Mouse (Mus musculus): ENCODE results near the gene Def8. TPM values are rescaled to one million over a fixed set of nuclear protein-coding genes. Genes with fewer than 3 reads are reported as not detected.
"Not testable (repeated sequence)": the region's sequence is repeated elsewhere in the genome, so short reads cannot be mapped to it uniquely, and the experiment has no call there.

The Def8 gene
- polyA plus RNA-seq, 1 experiment from 2014 or later: 37.6 TPM

GRCm38 (mm10) chr8:123426511-123427509 is 3.5 kb downstream of the Def8 start:
- Histone ChIP-seq H3K27ac (replicated peaks; ENCODE audit: low read depth, low read length) (no peak overlapping the region), H3K9ac (ENCODE audit: low read length) (no peak overlapping the region), H3K4me1 (ENCODE audit: control insufficient read depth, insufficient read depth, low read length) (no peaks in the 10 kb centered on the region), H3K27me3 (ENCODE audit: control insufficient read depth, insufficient read depth, low read length) (no peaks in the 10 kb centered on the region), H3K36me3 (ENCODE audit: control insufficient read depth, insufficient read depth, low read length) (no peaks in the 10 kb centered on the region), H3K4me2 (ENCODE audit: low read depth, severe bottlenecking) (no peak overlapping the region), H3K9me3 (ENCODE audit: control insufficient read depth, low read length) (peaks cover 16% of the 10 kb centered on the region; the same call in 1 of the 2 replicates), H3K4me3 (ENCODE audit: low read depth, low read length) (no peak overlapping the region)
- WGBS: 96% methylated on average over 27 of the region's 27 CpGs
- no peak for ATAC-seq (ENCODE audit: insufficient number of reproducible peaks, low FRiP score, low TSS enrichment, low read depth)
- DNase-seq (ENCODE audit: low spot score): no peak

DNA sequence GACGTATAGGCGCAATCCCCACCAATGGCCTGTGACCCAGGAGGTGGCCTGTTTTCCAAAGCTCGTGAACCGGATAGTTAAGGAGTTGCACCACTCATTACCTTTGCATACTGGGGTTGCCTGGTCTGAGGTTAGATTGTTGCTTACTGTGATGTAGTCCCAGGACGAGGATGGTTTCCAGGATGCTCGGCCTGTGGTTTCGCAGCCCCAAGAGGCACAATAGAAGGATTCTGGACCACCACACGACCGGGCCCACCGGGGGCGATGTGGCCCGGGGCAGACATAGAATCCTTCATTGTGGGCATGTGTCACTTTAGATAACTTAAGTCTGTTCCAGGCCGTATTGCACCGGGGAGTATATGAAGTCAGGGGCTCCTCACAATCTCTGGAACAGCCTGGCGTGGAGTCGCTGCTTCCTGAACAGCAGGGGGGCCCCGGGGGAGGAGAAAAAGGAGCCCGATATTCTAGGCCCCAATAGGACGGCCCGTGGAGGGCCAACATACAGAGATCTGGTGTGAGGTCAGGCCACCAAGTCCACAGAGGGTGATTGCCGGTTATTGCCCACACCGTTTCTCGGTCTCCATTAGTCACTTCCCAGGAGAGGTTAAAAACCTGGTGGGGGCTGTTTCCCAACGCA is 4.4 kb downstream of the Def8 start:
- no peak overlapping the region for H3K4me3 ChIP-seq (ENCODE audit: low read depth, low read length)
- H3K9me3 ChIP-seq (ENCODE audit: control insufficient read depth, low read length): peaks cover 19% of the 10 kb centered on the region; the same call in 1 of the 2 replicates
- no peak for DNase-seq (ENCODE audit: low spot score)
- H3K9ac ChIP-seq (ENCODE audit: low read length): no peak overlapping the region
- no peak for ATAC-seq (ENCODE audit: insufficient number of reproducible peaks, low FRiP score, low TSS enrichment, low read depth)
- no peak overlapping the region for H3K4me2 ChIP-seq (ENCODE audit: low read depth, severe bottlenecking)
- no peak overlapping the region for H3K27ac ChIP-seq (replicated peaks; ENCODE audit: low read depth, low read length)
- H3K4me1 ChIP-seq (ENCODE audit: control insufficient read depth, insufficient read depth, low read length): no peaks in the 10 kb centered on the region
- no peaks in the 10 kb centered on the region for H3K27me3 ChIP-seq (ENCODE audit: control insufficient read depth, insufficient read depth, low read length)
- no peaks in the 10 kb centered on the region for H3K36me3 ChIP-seq (ENCODE audit: control insufficient read depth, insufficient read depth, low read length)
- WGBS: 98% methylated on average over 24 of the region's 24 CpGs

DNA sequence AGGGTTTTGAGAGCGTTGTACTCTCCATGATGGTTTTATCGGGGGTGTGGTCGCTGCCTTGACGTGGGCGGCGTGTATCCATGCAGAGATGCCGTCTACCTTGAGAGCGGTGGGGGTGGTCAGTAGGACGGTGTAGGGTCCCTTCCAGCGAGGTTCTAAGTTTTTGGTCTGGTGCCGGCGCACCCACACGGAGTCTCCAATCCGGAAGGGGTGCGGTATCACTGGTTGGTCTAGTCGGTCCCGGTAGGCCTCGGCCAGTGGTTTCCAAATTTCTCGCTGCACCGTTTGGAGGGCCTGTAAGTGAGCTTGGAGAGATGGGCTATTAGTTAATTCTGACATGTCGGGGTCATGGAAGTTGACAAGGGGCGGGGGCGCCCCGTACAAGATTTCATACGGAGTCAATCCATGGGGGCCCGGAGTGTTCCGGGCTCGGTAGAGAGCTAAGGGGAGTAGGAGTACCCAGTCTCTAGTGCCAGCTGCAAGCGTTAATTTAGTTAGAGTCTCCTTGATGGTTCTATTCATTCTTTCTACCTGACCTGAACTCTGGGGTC is 5.1 kb downstream of the Def8 start:
- no peaks in the 10 kb centered on the region for H3K4me1 ChIP-seq (ENCODE audit: control insufficient read depth, insufficient read depth, low read length)
- no peak overlapping the region for H3K27ac ChIP-seq (replicated peaks; ENCODE audit: low read depth, low read length)
- no peak for ATAC-seq (ENCODE audit: insufficient number of reproducible peaks, low FRiP score, low TSS enrichment, low read depth)
- no peak overlapping the region for H3K9ac ChIP-seq (ENCODE audit: low read length)
- no peak overlapping the region for H3K4me3 ChIP-seq (ENCODE audit: low read depth, low read length)
- H3K9me3 ChIP-seq (ENCODE audit: control insufficient read depth, low read length): peaks cover 19% of the 10 kb centered on the region; the same call in 1 of the 2 replicates
- no peak for DNase-seq (ENCODE audit: low spot score)
- H3K4me2 ChIP-seq (ENCODE audit: low read depth, severe bottlenecking): no peak overlapping the region
- WGBS: 97% methylated on average over 29 of the region's 29 CpGs
- H3K27me3 ChIP-seq (ENCODE audit: control insufficient read depth, insufficient read depth, low read length): no peaks in the 10 kb centered on the region
- H3K36me3 ChIP-seq (ENCODE audit: control insufficient read depth, insufficient read depth, low read length): no peaks in the 10 kb centered on the region

GRCm38 (mm10) chr8:123428939-123429721 is 5.8 kb downstream of the Def8 start:
- no peaks in the 10 kb centered on the region for H3K4me1 ChIP-seq (ENCODE audit: control insufficient read depth, insufficient read depth, low read length)
- H3K27me3 ChIP-seq (ENCODE audit: control insufficient read depth, insufficient read depth, low read length): no peaks in the 10 kb centered on the region
- 95% methylated on average over 23 of the region's 23 CpGs for WGBS
- peaks cover 19% of the 10 kb centered on the region; the same call in 1 of the 2 replicates for H3K9me3 ChIP-seq (ENCODE audit: control insufficient read depth, low read length)
- DNase-seq (ENCODE audit: low spot score) (no peak), ATAC-seq (ENCODE audit: insufficient number of reproducible peaks, low FRiP score, low TSS enrichment, low read depth) (no peak)
- H3K36me3 ChIP-seq (ENCODE audit: control insufficient read depth, insufficient read depth, low read length): no peaks in the 10 kb centered on the region
- H3K4me3 ChIP-seq (ENCODE audit: low read depth, low read length): no peak overlapping the region
- no peak overlapping the region for H3K27ac ChIP-seq (replicated peaks; ENCODE audit: low read depth, low read length)
- no peak overlapping the region for H3K9ac ChIP-seq (ENCODE audit: low read length)
- no peak overlapping the region for H3K4me2 ChIP-seq (ENCODE audit: low read depth, severe bottlenecking)

DNA sequence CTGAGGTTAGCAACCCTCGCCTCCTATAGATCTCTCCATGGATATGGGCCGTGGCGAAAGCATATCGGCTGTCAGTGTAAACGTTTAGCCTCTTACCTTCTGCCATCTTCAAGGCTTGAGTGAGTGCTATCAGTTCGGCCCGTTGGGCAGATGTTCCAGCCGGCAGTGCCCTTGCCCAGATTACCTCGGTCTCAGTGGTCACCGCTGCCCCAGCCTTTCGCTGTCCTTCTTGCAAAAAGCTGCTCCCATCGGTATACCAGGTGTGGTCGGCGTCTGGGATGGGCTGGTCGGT is 6.3 kb downstream of the Def8 start:
- H3K27ac ChIP-seq (replicated peaks; ENCODE audit: low read depth, low read length); H3K4me3 ChIP-seq (ENCODE audit: low read depth, low read length); ATAC-seq (ENCODE audit: insufficient number of reproducible peaks, low FRiP score, low TSS enrichment, low read depth); H3K27me3 ChIP-seq (ENCODE audit: control insufficient read depth, insufficient read depth, low read length); H3K36me3 ChIP-seq (ENCODE audit: control insufficient read depth, insufficient read depth, low read length); H3K9ac ChIP-seq (ENCODE audit: low read length); H3K4me1 ChIP-seq (ENCODE audit: control insufficient read depth, insufficient read depth, low read length); DNase-seq (ENCODE audit: low spot score); H3K4me2 ChIP-seq (ENCODE audit: low read depth, severe bottlenecking): not testable (repeated sequence)
- WGBS: 98% methylated on average over 15 of the region's 15 CpGs
- peaks cover 21% of the 10 kb centered on the region; the same call in 1 of the 2 replicates for H3K9me3 ChIP-seq (ENCODE audit: control insufficient read depth, low read length)

GRCm38 (mm10) chr8:123430936-123431335 is 7.6 kb downstream of the Def8 start:
- not testable (repeated sequence) for ATAC-seq (ENCODE audit: insufficient number of reproducible peaks, low FRiP score, low TSS enrichment, low read depth); H3K27me3 ChIP-seq (ENCODE audit: control insufficient read depth, insufficient read depth, low read length); H3K4me2 ChIP-seq (ENCODE audit: low read depth, severe bottlenecking); H3K9ac ChIP-seq (ENCODE audit: low read length); DNase-seq (ENCODE audit: low spot score); H3K4me3 ChIP-seq (ENCODE audit: low read depth, low read length); H3K4me1 ChIP-seq (ENCODE audit: control insufficient read depth, insufficient read depth, low read length); H3K27ac ChIP-seq (replicated peaks; ENCODE audit: low read depth, low read length); H3K36me3 ChIP-seq (ENCODE audit: control insufficient read depth, insufficient read depth, low read length)
- 96% methylated on average over 8 of the region's 8 CpGs for WGBS
- peaks cover 21% of the 10 kb centered on the region; the same call in 1 of the 2 replicates for H3K9me3 ChIP-seq (ENCODE audit: control insufficient read depth, low read length)

DNA sequence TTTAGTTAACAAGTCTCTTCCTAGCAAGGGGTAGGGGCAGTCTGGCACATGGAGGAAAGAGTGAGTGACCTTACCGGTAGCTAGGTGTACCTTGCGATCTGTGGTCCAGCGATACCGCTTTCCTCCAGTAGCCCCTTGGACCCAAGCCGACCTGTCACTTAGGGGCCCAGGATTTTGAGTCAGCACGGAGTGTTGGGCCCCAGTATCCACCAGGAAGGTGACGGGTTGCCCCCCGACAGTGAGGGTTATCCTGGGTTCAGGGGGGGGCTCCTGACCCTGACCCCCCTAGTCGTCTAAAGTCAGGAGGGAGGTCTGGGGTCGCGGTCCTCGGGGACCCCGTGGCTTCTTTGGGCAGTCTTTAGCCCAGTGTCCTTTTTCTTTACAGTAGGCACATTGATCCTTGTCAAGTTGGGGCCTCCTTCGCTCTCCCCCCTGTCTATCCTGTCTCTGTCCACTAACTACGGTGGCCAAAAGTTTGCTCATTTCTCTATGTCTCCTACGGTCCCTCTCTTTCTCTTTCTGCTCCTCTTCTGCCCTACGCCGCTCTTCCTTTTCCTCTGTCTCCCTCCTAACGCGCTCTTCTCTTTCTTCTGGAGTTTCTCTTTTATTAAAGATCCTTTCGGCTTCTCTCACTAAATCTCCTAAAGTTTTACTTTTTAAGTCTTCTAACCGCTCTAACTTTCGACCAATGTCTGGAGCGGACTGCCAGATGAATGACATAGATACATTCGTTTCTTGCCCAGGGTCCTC is 8.5 kb downstream of the Def8 start:
- H3K9me3 ChIP-seq (ENCODE audit: control insufficient read depth, low read length): peaks cover 21% of the 10 kb centered on the region; the same call in 1 of the 2 replicates
- H3K4me2 ChIP-seq (ENCODE audit: low read depth, severe bottlenecking): no peak overlapping the region
- no peak for ATAC-seq (ENCODE audit: insufficient number of reproducible peaks, low FRiP score, low TSS enrichment, low read depth)
- 95% methylated on average over 25 of the region's 25 CpGs for WGBS
- H3K36me3 ChIP-seq (ENCODE audit: control insufficient read depth, insufficient read depth, low read length): no peaks in the 10 kb centered on the region
- H3K4me3 ChIP-seq (ENCODE audit: low read depth, low read length): no peak overlapping the region
- no peaks in the 10 kb centered on the region for H3K4me1 ChIP-seq (ENCODE audit: control insufficient read depth, insufficient read depth, low read length)
- no peak overlapping the region for H3K9ac ChIP-seq (ENCODE audit: low read length)
- H3K27me3 ChIP-seq (ENCODE audit: control insufficient read depth, insufficient read depth, low read length): no peaks in the 10 kb centered on the region
- DNase-seq (ENCODE audit: low spot score): no peak
- H3K27ac ChIP-seq (replicated peaks; ENCODE audit: low read depth, low read length): no peak overlapping the region
